Mouse (Mus musculus) MN1 (cell line): Measurements from ENCODE around the gene Hunk.

Source experiments
- DNase-seq: peaks from one replicate; pipeline ENCODE4 v3.0.0-alpha.2; 2016; ENCODE audit warnings: low spot score

Gene Hunk

GRCm38 (mm10) chr16:90394761-90395160, 8.9 kb downstream of the Hunk start:
- DNase-seq: no peak

GRCm38 (mm10) chr16:90395996-90396556, 10.3 kb downstream of the Hunk start:
- no peak for DNase-seq

- no peak for DNase-seq
These were observed 11.1 kb downstream of the Hunk start for GRCm38 (mm10) chr16:90396882-90397281.

- no peak for DNase-seq
These were observed 14.5 kb downstream of the Hunk start for GRCm38 (mm10) chr16:90400314-90400713.

GRCm38 (mm10) chr16:90400906-90401666, 15.3 kb downstream of the Hunk start:
- DNase-seq: no peak

DNA sequence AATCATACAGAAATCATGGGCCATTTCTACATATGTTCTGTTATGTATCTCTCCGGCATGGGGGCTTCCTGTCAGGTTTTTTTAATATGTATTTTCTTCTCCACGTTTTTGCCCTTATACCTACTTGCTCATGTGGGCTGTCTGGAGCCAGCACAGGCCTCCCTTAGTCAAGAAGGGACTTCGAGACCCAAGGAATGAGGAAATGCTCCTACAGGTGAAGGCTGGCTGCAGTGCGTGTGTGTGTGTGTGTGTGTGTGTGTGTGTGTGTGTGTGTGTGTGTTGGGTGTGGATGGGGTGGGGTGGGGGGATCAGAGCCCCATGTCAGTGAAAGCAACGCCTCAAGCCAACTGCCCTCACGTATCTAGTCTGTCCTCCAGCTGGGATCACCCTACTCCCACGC, 16.5 kb downstream of the Hunk start:
- no peak for DNase-seq

- DNase-seq: no peak
These were observed 19.4 kb downstream of the Hunk start for GRCm38 (mm10) chr16:90405195-90405594.

GRCm38 (mm10) chr16:90405599-90405998, 19.8 kb downstream of the Hunk start:
- DNase-seq: no peak

DNA sequence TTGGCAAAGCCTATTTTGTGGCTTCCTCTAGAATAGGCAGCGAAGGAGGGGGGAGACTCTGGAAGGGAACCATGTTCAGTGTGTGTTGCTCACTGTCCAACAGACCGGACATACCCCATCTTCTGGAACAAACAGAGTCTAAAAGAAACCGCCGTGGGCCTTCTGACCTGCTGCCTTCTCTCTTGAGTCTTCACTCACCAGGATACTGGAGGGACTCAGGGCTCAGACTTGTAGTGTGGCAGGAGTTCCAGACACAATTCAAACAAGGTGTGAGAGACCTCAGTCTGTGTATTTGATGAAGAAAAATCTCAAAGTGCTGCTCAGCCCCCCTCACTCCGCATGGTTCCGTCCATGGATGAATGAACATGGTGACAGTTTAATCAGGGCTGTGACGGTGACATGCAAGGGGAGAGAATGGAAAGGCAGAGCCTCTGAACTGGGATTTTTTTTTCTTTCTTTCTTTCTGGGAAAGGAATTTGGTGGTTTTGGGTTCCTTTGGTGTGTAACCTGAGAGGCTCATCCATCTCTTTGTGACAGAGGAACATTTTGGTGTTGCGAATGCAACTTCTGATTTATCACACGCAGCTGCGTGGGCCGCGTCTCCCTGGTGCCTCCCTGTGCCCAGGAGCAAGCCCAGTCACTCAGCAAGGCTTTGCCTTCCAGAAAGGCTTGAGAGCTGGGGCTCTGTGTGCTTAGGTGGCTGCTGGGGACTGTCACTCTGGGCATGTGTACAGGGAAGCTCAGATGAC, 21.9 kb downstream of the Hunk start:
- DNase-seq: no peak

DNA sequence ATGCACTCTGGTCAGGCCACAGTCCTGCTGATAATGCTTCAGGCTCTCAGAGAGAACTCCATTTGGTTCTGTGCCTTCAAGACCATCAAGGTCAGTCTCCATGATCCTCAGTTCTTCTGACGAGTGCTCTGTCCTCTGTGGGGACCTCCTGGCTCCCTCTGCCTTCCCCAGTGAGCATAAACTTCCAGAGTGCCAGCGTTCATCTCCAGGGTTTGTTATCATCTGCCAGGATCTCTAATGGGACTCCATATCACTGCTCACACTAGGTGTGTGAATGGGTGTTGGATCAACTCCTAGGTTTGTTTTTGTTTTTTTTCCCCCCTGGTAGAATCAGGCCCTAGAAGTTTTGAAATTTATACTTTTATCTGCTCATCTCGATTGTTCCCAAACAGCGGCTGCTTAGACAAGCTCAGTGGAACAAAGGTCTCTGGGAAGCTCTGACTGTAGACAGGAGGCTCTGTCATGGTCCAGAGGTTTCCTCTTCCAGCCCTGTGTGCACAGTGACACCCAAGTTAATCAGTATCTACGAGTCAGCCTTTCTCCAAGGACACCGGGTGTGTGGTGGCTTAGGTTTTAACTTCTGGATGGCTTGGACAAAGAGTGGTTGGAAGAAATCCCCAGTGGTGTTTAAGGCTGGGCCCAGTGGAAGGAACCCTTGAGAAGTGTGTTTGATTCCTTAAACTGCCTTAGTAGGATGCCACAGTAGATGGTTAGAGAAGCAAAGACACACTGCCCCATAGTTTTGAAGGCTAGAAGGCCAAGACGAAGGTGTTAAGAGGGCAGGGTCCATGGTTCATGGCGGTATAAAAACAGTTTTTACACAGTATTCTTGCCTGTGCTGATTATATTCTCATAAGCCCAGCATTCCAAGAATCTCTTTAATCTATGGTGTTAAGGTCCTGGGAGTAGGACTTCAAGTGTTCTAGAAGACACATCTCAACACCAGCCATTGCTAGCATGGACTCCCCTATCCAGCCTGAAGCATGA, 26.6 kb downstream of the Hunk start:
- no peak for DNase-seq

DNA sequence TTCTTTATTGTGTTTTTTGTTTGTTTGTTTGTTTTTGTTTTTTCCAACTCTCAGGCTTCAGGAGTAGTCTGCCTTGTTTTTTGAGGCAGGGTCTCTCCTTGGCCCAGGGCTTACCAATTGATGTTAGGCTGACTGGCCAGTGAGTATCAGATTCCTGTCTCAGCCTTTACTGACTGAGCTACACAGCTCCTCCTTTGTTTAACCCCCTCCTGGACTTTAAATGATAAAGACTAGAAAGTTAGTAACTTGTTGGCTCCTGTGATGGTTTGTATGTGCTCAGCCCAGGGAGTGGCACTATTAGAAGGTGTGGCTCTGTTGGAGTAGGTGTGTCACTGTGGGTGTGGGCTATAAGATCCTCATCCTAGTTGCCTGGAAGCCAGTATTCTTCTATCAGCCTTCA, 30.8 kb downstream of the Hunk start:
- DNase-seq: no peak

GRCm38 (mm10) chr16:90418661-90419060, 32.8 kb downstream of the Hunk start:
- DNase-seq: no peak

GRCm38 (mm10) chr16:90421145-90421544, 35.3 kb downstream of the Hunk start:
- DNase-seq: no peak

DNA sequence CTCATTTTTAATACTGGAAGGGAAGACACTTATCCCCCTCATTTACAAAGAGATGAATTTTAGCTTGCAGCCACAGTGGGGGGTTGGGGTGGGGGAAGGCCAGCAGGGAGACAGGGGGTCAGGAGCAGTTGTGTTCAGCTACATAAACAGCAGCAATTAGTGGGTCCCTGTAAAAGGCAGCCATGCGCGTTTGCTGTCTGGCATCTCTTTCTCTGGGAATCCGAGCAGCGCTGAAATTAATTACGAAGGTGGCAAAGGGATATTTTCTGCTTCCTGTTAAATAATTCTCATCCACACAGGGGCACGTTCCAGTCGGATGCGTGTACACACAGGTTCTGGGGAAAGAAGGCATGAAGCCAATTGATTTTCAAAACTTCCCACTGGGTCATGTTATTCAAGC, 35.7 kb downstream of the Hunk start:
- no peak for DNase-seq

- peak; percentile 22 for DNase-seq
These were observed 36.3 kb downstream of the Hunk start for GRCm38 (mm10) chr16:90422108-90422529.

DNA sequence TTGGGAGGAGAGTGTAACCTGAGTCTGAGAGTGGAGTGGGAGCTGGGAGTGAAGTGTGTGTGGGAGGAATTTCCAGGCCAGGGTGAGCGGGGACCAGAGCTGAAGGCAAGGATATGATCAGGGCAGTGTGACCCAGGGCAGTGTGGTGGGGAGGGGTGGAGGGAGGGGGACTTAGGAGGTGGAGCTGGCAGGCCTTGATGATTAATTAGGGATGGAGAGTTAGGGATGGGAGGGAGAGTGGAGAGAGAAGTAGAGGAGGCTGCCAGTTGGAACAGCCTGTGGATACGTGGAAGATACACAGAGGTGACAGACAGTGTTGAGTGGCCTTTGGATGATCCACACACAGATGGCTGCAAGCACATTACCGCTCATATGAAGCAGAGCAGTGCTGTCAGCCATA, 38.1 kb downstream of the Hunk start:
- DNase-seq: peak; percentile 27

- peak; percentile 33 for DNase-seq
These were observed 38.6 kb downstream of the Hunk start for GRCm38 (mm10) chr16:90424391-90424790.

- DNase-seq: no peak
These were observed 40.4 kb downstream of the Hunk start for GRCm38 (mm10) chr16:90426234-90426633.

- DNase-seq: no peak
These were observed 42.2 kb downstream of the Hunk start for GRCm38 (mm10) chr16:90427838-90428630.

- no peak for DNase-seq
These were observed 47.7 kb downstream of the Hunk start for GRCm38 (mm10) chr16:90433551-90433950.

GRCm38 (mm10) chr16:90435231-90435630, 49.4 kb downstream of the Hunk start:
- no peak for DNase-seq
